Mouse (Mus musculus) adrenal gland, adult (tissue): ENCODE data around the gene Gstm3.
"Not testable (repeated sequence)": the region's sequence is repeated elsewhere in the genome, so short reads cannot be mapped to it uniquely, and the experiment has no call there.

Source experiments
- DNase-seq, 2 experiments: peaks; one replicate each; pipeline ENCODE4 v3.0.0; 2022 to 2023; ENCODE audit warnings: low spot score in 1 of 2; ENCODE audit not compliant: inconsistent age in 2 of 2

Gene Gstm3

DNA sequence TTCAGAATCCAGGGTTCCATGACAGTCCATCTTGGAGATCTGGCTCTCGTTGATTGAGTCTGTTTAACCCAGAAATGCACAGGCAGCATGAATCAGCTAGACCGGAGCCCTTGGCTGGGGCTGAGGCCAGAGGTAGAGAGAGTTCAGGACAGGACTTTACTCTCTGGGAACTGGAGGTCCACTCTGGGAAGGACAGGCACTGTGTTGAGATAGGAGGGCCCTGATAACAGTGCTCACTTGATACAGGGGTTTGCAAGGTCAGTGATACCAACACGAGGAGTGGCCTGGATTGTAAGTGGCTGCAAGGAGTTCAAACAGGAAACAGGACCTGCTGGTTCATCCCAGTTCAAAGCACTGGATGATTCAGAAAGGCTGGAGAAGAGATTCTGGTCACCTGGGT is 8.6 kb upstream of the Gstm3 start:
- peak in 1 of 2 experiments; percentile 10 for DNase-seq

DNA sequence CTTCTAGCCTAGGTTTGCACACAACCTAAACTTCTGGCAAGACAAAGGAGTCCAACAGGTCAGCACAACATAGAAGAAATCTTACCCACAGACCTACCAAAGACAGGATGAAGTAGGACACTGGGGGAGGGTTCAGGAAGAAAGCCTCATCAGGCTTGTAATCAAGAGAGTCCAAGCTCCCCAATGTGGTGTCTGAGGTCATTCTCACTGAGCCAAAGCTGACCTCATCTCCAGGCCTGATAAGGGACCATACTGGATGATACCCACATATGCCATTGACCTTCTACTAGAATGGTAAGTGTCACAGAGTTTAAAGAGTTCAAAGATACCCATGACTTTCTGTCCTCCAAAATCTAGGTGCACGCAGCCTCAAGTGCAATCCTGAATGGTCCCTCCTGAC is 5.2 kb upstream of the Gstm3 start:
- peak in 1 of 2 experiments; percentile 45 for DNase-seq

DNA sequence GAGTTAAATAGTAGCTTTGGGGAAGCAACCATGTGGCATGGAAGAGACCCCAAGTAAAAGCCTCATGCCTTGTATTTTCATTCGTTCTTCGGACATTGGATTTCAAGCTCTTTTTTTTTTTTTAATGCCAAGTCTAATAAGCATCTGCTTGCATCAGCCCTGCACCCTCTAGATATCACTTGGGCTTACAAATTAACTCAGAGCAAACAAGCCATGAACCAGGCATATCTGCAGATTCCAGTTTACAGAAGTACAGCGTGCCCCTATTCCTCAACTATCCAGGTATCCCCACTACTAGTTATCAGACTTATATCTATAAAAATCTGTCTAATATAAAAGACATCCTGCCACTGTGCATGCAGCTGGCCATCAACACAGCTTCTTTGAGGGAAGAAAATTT is 3.0 kb upstream of the Gstm3 start:
- no peak for DNase-seq

GRCm38 (mm10) chr3:107971101-107971500 is 2.0 kb upstream of the Gstm3 start:
- DNase-seq: not testable (repeated sequence)

GRCm38 (mm10) chr3:107966631-107967030 is 2.5 kb downstream of the Gstm3 start:
- DNase-seq: no peak

GRCm38 (mm10) chr3:107965592-107965991 is 3.5 kb downstream of the Gstm3 start:
- no peak for DNase-seq

DNA sequence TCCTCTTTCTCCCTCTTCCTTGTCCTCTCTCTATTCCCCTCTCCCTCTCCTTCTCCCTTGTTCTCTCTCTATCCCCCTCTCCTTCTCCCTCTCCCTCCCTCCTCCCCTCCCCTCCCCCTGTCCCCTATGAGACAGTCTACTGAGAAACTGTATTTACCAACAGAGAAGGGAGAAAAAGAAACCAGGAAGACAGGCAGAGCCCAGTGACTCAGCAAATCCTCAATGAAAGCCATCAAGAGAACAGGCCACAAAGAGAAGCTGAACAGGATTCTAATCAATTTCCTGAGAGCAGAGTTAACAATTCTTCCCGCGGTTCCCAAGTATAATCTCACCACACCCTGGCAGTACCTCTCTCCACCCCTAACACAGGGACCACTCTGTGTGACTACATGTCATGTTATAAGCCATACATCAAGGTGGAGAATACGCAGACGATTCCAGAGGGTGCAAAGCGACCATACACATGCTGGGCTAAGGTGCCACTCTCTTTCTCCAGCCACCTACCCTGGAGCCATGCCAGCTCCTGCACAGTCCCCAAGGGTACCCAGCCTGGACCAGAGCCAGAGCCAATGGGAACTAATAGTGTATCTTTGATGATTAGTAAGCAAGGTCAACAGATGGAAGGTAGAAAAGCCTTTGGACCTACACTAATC is 4.3 kb downstream of the Gstm3 start:
- DNase-seq: peak; percentile 54 to 76

GRCm38 (mm10) chr3:107964026-107964425 is 5.1 kb downstream of the Gstm3 start:
- DNase-seq: no peak

- DNase-seq: not testable (repeated sequence)
Measured at GRCm38 (mm10) chr3:107955260-107955659, 13.8 kb downstream of the Gstm3 start.

DNA sequence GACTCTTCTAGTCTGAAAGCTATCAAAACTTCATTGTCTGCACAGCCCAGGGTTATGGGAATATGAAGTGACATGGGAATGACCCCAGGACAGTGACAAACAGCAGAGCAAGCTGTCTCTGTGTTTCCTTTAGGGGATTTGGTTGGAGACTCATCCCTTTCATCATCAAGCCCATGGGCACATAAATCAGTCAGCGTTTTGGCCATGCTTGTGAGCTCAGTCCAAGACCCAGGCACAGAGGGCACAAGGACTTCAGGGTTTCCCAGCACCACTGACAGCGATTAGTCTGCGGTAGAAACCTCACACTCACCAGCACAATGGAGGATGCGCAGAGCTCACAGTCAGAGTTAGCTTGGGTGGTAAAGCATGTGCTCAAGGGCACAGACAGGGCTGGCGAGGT is 15.2 kb downstream of the Gstm3 start:
- peak; percentile 82 to 87 for DNase-seq

GRCm38 (mm10) chr3:107953328-107953755 is 15.7 kb downstream of the Gstm3 start:
- DNase-seq: peak; percentile 90 to 95

DNA sequence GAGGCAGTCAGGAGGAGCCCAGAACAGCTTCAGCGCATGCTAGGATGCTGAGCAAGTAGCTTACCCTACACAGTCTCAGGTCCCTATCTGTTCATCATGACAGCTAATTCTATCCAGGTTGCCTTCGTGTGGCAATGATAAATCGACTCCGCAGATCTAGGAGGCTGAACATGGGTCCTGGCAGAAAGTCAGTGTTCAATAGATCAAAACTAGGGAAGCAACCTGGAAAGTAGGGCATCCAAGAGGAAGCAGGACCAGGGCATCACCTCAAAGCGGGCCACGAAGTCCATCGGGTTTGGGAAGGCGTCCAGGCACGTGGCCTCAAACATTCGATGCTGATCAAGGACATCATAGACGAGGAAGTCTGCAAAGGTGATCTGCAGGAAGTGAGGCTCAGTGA is 18.6 kb downstream of the Gstm3 start:
- no peak for DNase-seq

GRCm38 (mm10) chr3:107949461-107949860 is 19.6 kb downstream of the Gstm3 start:
- DNase-seq: not testable (repeated sequence)

DNA sequence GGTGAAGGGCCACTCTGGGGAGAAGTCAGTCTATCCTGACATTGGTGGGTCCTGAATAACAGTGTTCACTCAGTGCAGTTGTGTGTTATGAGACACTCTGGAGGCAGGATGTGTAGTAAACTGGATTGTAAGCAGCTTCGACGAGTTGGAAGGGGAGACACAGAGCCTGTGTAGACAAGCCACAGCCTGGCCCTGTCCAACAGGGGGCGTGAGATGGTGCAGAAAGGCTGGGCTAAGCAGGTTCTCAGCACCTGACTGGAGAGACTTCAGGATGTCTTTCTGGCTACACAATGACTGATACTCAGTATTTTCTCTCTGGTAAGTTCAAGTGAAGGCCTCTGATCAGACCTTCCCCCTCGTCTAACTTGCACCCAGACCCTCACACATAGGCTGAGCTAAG is 23.4 kb downstream of the Gstm3 start:
- DNase-seq: no peak

DNA sequence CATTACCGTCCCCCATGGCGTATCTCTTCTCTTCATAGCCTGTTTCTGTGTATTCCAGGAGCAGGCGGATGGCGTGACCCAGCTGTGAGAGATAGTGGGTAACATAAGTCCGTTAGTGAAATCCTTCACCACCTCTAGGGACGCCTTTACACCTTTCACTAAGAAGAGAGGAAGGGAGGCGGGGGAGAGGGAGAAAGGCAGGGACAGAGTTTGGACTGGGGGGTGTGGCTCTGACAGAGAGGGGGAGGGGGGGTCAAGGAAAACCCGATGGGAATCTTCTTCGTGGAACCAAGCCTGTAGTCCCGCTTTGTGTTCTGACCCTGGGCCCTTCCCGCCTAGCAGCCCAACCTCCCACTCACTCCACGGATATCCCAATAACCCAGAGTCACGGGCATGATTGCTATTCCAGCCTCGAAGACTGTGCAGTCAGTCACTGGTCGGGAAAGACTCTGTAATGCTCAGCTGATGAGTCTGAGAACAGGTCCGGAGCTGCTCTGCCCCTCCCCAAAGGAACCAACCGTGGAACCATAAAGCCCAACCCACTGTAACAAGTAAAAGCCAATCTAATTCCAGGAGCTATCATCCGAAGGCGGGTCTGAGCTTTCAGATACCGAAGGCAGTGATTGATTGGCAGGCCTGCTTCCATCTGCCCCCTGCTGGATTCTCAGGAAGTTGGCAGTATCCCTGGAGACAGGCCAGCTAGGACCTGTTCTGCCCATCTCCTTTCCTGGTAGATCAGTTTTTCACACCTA is 25.7 kb downstream of the Gstm3 start, which contains the start of gene Gstm6:
Gene Gstm6 (minus strand): TSS at position 511 of the 752 bp plus-strand sequence.
- DNase-seq: peak; percentile 32 to 66

- peak in 1 of 2 experiments; percentile 78 for DNase-seq
Measured at GRCm38 (mm10) chr3:107941261-107941660, 27.8 kb downstream of the Gstm3 start.

DNA sequence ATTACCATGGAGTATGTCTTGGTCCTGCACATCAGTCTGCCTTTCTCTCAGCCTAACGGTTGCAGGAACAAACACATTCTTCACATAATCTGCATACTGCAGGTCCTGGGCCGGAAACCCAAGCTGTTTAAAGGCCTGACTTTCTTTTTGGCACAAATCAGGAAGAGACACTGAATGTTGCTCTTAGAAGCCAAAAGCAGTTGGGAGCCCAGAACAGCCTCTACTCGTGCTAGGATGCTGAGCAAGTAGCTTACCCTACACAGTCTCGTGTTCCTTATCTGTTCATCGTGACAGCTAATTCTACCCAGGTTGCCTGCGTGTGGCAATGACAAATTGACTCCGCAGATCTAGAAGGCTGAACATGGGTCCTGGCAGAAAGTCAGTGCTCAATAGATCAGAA is 28.6 kb downstream of the Gstm3 start:
- no peak for DNase-seq

GRCm38 (mm10) chr3:107939830-107940229 is 29.3 kb downstream of the Gstm3 start:
- no peak for DNase-seq

- peak; percentile 82 to 93 for DNase-seq
Measured at GRCm38 (mm10) chr3:107939403-107939802, 29.7 kb downstream of the Gstm3 start.

DNA sequence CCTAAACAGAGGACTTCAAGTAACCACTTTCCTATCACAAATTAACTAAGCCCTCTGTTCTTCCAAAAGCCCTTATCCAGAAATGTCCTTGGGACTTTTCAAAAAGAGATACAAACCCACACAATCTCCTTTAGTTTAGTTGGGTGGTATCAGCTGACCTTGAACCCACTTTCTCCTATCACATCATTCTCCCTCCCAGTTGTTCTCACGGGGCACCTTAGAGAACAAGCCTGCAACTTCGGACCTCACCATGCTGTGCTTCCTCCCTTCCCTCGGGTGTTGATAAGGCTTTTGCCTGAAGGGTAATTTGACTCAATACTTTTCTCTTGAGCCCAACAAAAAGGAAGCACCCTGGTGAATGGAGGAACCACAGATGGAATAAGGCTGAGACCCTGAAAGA is 33.2 kb downstream of the Gstm3 start:
- peak in 1 of 2 experiments; percentile 27 for DNase-seq

- DNase-seq: peak in 1 of 2 experiments; percentile 68
Measured at GRCm38 (mm10) chr3:107935268-107935667, 33.8 kb downstream of the Gstm3 start.

GRCm38 (mm10) chr3:107932128-107932527 is 37.0 kb downstream of the Gstm3 start:
- DNase-seq: peak; percentile 34 to 69
